Mouse (Mus musculus) CH12.LX (cell line): ENCODE measurements around the gene Rbm47. TPM values are rescaled to one million over a fixed set of nuclear protein-coding genes. Genes with fewer than 3 reads are reported as not detected.

Experiments
- DNase-seq: peaks from one replicate; pipeline ENCODE4 v3.0.0-alpha.2; 2013; ENCODE audit errors: extremely low read depth
- H3K27ac ChIP-seq: 2 replicates; pipeline ENCODE4 v1.5.1; 2012; ENCODE audit warnings: low read depth, mild to moderate bottlenecking, control low read depth, moderate library complexity; ENCODE audit not compliant: insufficient read depth
- H3K27me3 ChIP-seq: replicated peaks from 2 replicates; pipeline ENCODE3; 2012; ENCODE audit warnings: inconsistent platforms
- H3K36me3 ChIP-seq, 2 experiments: replicated peaks in 1 of 2; 2 replicates each; pipeline versions ENCODE3 to v1.6.1; 2012; ENCODE audit warnings: inconsistent platforms in 1 of 2, low read length in 1 of 2, mild to moderate bottlenecking in 1 of 2, mixed read lengths in 1 of 2, moderate library complexity in 1 of 2; ENCODE audit not compliant: control insufficient read depth in 1 of 2, insufficient read depth in 1 of 2
- H3K4me1 ChIP-seq, 2 experiments: 2 replicates each; pipeline ENCODE4 v1.6.1; 2012; ENCODE audit warnings: inconsistent platforms in 1 of 2, moderate library complexity in 1 of 2; ENCODE audit not compliant: insufficient read depth in 2 of 2, control insufficient read depth in 1 of 2
- H3K4me2 ChIP-seq: 2 replicates; pipeline ENCODE4 v1.6.1; 2012; ENCODE audit warnings: low read depth, mild to moderate bottlenecking, control low read depth; ENCODE audit not compliant: poor library complexity, insufficient read depth, severe bottlenecking
- H3K4me3 ChIP-seq, 3 experiments: fragments of 150-350 bp in 1 of 3; sonication (generic) in 1 of 3; replicated peaks in 1 of 3; 2 replicates each; pipeline versions ENCODE3 to v1.5.1; 2011 to 2012; ENCODE audit warnings: low read depth in 2 of 3, low read length in 2 of 3, mild to moderate bottlenecking in 2 of 3, moderate library complexity in 2 of 3, control low read depth in 1 of 3, improper control_type of control experiment in 1 of 3, inconsistent platforms in 1 of 3, mixed read lengths in 1 of 3; ENCODE audit not compliant: poor library complexity in 1 of 3
- H3K79me2 ChIP-seq: replicated peaks from 2 replicates; pipeline ENCODE4 v1.6.1; 2012; ENCODE audit warnings: mild to moderate bottlenecking, moderate library complexity; ENCODE audit not compliant: control insufficient read depth, poor library complexity, insufficient read depth, severe bottlenecking; ENCODE audit errors: extremely low read depth
- H3K9ac ChIP-seq: 2 replicates; pipeline ENCODE4 v1.6.1; 2012; ENCODE audit warnings: low read depth, mild to moderate bottlenecking, control low read depth, moderate library complexity; ENCODE audit not compliant: insufficient read depth
- H3K9me3 ChIP-seq: replicated peaks from 2 replicates; pipeline ENCODE3; 2012; ENCODE audit warnings: low read length, inconsistent platforms, mixed read lengths
- BHLHE40 ChIP-seq: IDR thresholded peaks from 2 replicates; pipeline ENCODE4 v1.6.1; 2011; ENCODE audit warnings: mild to moderate bottlenecking, low read depth, low read length, improper control_type of control experiment
- CHD1 ChIP-seq: IDR thresholded peaks from 2 replicates; pipeline ENCODE4 v1.6.1; 2012; ENCODE audit warnings: low read depth, low read length, improper control_type of control experiment, inconsistent platforms
- CTCF ChIP-seq, 2 experiments: IDR thresholded peaks in 1 of 2; conservative IDR thresholded peaks in 1 of 2; 2 replicates each; pipeline ENCODE4 v1.5.1; 2011 to 2012; ENCODE audit warnings: low read depth in 2 of 2, low read length in 2 of 2, improper control_type of control experiment in 1 of 2, inconsistent platforms in 1 of 2, mild to moderate bottlenecking in 1 of 2, moderate library complexity in 1 of 2
- E2F4 ChIP-seq: IDR thresholded peaks from 2 replicates; pipeline ENCODE4 v1.6.1; 2011; ENCODE audit warnings: low read depth, low read length, improper control_type of control experiment; ENCODE audit not compliant: insufficient replicate concordance
- ELF1 ChIP-seq: IDR thresholded peaks from 2 replicates; pipeline ENCODE4 v1.6.1; 2014; ENCODE audit warnings: low read depth, mild to moderate bottlenecking, inconsistent platforms, low read length, improper control_type of control experiment
- EP300 ChIP-seq: IDR thresholded peaks from 2 replicates; pipeline ENCODE4 v1.6.1; 2011; ENCODE audit warnings: low read length, improper control_type of control experiment
- ETS1 ChIP-seq: conservative IDR thresholded peaks from 2 replicates; pipeline ENCODE4 v1.6.1; 2012; ENCODE audit warnings: low read depth, mild to moderate bottlenecking, inconsistent platforms, low read length, improper control_type of control experiment, moderate library complexity
- GABPA ChIP-seq: IDR thresholded peaks from 2 replicates; pipeline ENCODE4 v1.6.1; 2012; ENCODE audit warnings: low read depth, low read length, improper control_type of control experiment, inconsistent platforms; ENCODE audit not compliant: insufficient replicate concordance
- IRF4 ChIP-seq: IDR thresholded peaks from 2 replicates; pipeline ENCODE4 v1.6.1; 2014; ENCODE audit warnings: low read depth, mild to moderate bottlenecking, inconsistent platforms, low read length, improper control_type of control experiment
- JUN ChIP-seq: IDR thresholded peaks from 2 replicates; pipeline ENCODE4 v1.6.1; 2011; ENCODE audit warnings: low read depth, mild to moderate bottlenecking, low read length, improper control_type of control experiment, moderate library complexity; ENCODE audit not compliant: insufficient read depth
- JUND ChIP-seq: conservative IDR thresholded peaks from 2 replicates; pipeline ENCODE4 v1.6.1; 2011; ENCODE audit warnings: low read depth, low read length, improper control_type of control experiment
- KAT2A ChIP-seq: IDR thresholded peaks from 2 replicates; pipeline ENCODE4 v1.6.1; 2012; ENCODE audit warnings: low read length, improper control_type of control experiment, inconsistent platforms; ENCODE audit not compliant: insufficient replicate concordance
- MAFK ChIP-seq: IDR thresholded peaks from 2 replicates; pipeline ENCODE4 v1.6.1; 2011; ENCODE audit warnings: low read length, improper control_type of control experiment; ENCODE audit not compliant: insufficient replicate concordance
- MAX ChIP-seq: IDR thresholded peaks from 2 replicates; pipeline ENCODE4 v1.6.1; 2011; ENCODE audit warnings: low read length, improper control_type of control experiment
- MAZ ChIP-seq: IDR thresholded peaks from 2 replicates; pipeline ENCODE4 v1.6.1; 2012; ENCODE audit warnings: low read depth, mild to moderate bottlenecking, inconsistent platforms, low read length, improper control_type of control experiment, moderate library complexity
- MEF2A ChIP-seq: IDR thresholded peaks from 2 replicates; pipeline ENCODE4 v1.6.1; 2014; ENCODE audit warnings: low read depth, mild to moderate bottlenecking, inconsistent platforms, low read length, improper control_type of control experiment, borderline replicate concordance
- MXI1 ChIP-seq: IDR thresholded peaks from 2 replicates; pipeline ENCODE4 v1.6.1; 2011; ENCODE audit warnings: mild to moderate bottlenecking, low read depth, low read length, improper control_type of control experiment
- MYC ChIP-seq: IDR thresholded peaks from 2 replicates; pipeline ENCODE4 v1.6.1; 2011; ENCODE audit warnings: low read depth, mild to moderate bottlenecking, improper control_type of control experiment, low read length
- NRF1 ChIP-seq: IDR thresholded peaks from 2 replicates; pipeline ENCODE4 v1.6.1; 2014; ENCODE audit warnings: low read depth, mild to moderate bottlenecking, inconsistent platforms, low read length, improper control_type of control experiment, moderate library complexity
- PAX5 ChIP-seq: IDR thresholded peaks from 2 replicates; pipeline ENCODE4 v1.6.1; 2012; ENCODE audit warnings: low read length, inconsistent platforms, mixed read lengths
- RCOR1 ChIP-seq: conservative IDR thresholded peaks from 2 replicates; pipeline ENCODE4 v1.6.1; 2012; ENCODE audit warnings: low read depth, mild to moderate bottlenecking, inconsistent platforms, low read length, improper control_type of control experiment
- SIN3A ChIP-seq: IDR thresholded peaks from 2 replicates; pipeline ENCODE4 v1.6.1; 2012; ENCODE audit warnings: low read length, improper control_type of control experiment, inconsistent platforms
- SMC3 ChIP-seq: IDR thresholded peaks from 2 replicates; pipeline ENCODE4 v1.6.1; 2011; ENCODE audit warnings: low read depth, low read length, improper control_type of control experiment
- TBP ChIP-seq: conservative IDR thresholded peaks from 2 replicates; pipeline ENCODE4 v1.6.1; 2011; ENCODE audit warnings: low read depth, low read length, improper control_type of control experiment
- TCF12 ChIP-seq: IDR thresholded peaks from 2 replicates; pipeline ENCODE4 v1.6.1; 2014; ENCODE audit warnings: low read depth, mild to moderate bottlenecking, inconsistent platforms, low read length, improper control_type of control experiment
- UBTF ChIP-seq: IDR thresholded peaks from 2 replicates; pipeline ENCODE4 v1.6.1; 2012; ENCODE audit warnings: low read depth, mild to moderate bottlenecking, inconsistent platforms, low read length, improper control_type of control experiment, moderate library complexity
- USF1 ChIP-seq: IDR thresholded peaks from 2 replicates; pipeline ENCODE4 v1.6.1; 2014; ENCODE audit warnings: low read depth, mild to moderate bottlenecking, inconsistent platforms, low read length, improper control_type of control experiment
- USF2 ChIP-seq: conservative IDR thresholded peaks from 2 replicates; pipeline ENCODE4 v1.6.1; 2011; ENCODE audit warnings: low read depth, low read length, improper control_type of control experiment
- ZC3H11A ChIP-seq: IDR thresholded peaks from 2 replicates; pipeline ENCODE4 v1.6.1; 2012; ENCODE audit warnings: low read depth, mild to moderate bottlenecking, inconsistent platforms, low read length, improper control_type of control experiment
- ZKSCAN1 ChIP-seq: IDR thresholded peaks from 2 replicates; pipeline ENCODE4 v1.6.1; 2012; ENCODE audit warnings: low read depth, inconsistent platforms, low read length, improper control_type of control experiment, borderline replicate concordance
- dilution Hi-C: fragments of 300-500 bp; cut with MboI; formaldehyde crosslinking; loops from 2 replicates; pipeline ENCODE4 v1.14.3; 2020; ENCODE audit warnings: low sequenced_read_pairs; ENCODE audit not compliant: extremely low pct_unique_long_range_greater_than_20kb, extremely low pct_ligation_motif_present
- in situ Hi-C: fragments of 300-500 bp; cut with MboI; formaldehyde crosslinking; loops from 3 replicates; pipeline ENCODE4 v1.14.3; 2019; ENCODE audit warnings: low sequenced_read_pairs, low pct_ligation_motif_present, low pct_unique_long_range_greater_than_20kb, mixed read lengths
- polyA plus RNA-seq: library from polyadenylated mRNA; unstranded; fragments of >175 nt; gene quantifications from 2 replicates; pipeline ENCODE4 v1.2.1, GENCODE M21; 2012; ENCODE audit warnings: low read depth; ENCODE audit not compliant: insufficient read length
- total RNA-seq, 2 experiments: library from RNA; depleted of rRNA; stranded (reverse); fragments of 300-350 nt in 1 of 2; fragments of >200 nt in 1 of 2; gene quantifications; 2 replicates each; pipeline ENCODE4 v1.2.3; 2012 to 2014

Gene Rbm47
- total and polyA plus RNA-seq, 3 experiments = 0.08 to 9.2 (median 1.1) TPM

- Histone ChIP-seq H3K79me2 (peaks cover 25% of the 10 kb centered on the region), H3K9ac (peak overlapping the region; percentile 53; the same call in 1 of the 2 replicates), H3K27ac (peak overlapping the region; percentile 84; the same call in 1 of the 2 replicates), H3K4me1 (peaks cover 13 to 74% of the 10 kb centered on the region in 2 experiments), H3K4me3 (no peak overlapping the region), H3K27me3 (no peaks in the 10 kb centered on the region), H3K4me2 (peak overlapping the region; percentile 52), H3K36me3 (no peaks in the 10 kb centered on the region), H3K9me3 (no peaks in the 10 kb centered on the region)
- in situ Hi-C loops = loop anchor here (5.0 kb wide), 1 partner anchor 163 kb away; no protein-coding TSS in a partner anchor
- no peak for DNase-seq
- TF ChIP-seq MYC (no peak), MEF2A (no peak), TCF12 (no peak), TBP (no peak), KAT2A (no peak), USF2 (no peak), MAX (no peak), ZKSCAN1 (no peak), PAX5 (no peak), MXI1 (no peak), RCOR1 (no peak), JUND (no peak), SIN3A (no peak), ELF1 (no peak), CHD1 (no peak), USF1 (no peak)
- dilution Hi-C loops = no loop called here
Measured at GRCm38 (mm10) chr5:66084541-66084940, 88.4 kb downstream of the Rbm47 start.

DNA sequence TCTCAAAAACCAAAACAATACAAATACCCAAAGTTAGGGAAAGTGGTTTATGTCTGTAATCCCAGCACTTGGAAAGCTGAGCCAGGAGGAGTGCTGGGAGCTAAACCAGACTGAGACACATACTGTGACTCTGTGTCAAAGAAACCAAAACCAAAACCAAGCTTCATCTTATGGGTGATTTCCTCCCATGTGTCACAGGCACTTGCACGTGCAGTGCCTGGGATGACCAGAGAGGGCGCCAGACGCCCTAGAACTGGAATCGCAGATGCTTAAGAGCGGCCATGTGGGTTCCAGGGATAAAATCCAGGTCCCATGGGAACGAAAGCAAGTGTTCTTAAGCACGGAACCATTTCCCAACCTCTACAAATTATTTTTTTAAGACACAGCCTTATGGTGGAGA is 89.6 kb downstream of the Rbm47 start:
- peak; percentile 65 for DNase-seq
- Histone ChIP-seq H3K9ac (peak overlapping the region; percentile 56; the same call in 1 of the 2 replicates), H3K4me2 (peak overlapping the region; percentile 76), H3K4me3 (no peak overlapping the region), H3K4me1 (peaks cover 14 to 73% of the 10 kb centered on the region in 2 experiments), H3K9me3 (no peaks in the 10 kb centered on the region), H3K27me3 (no peaks in the 10 kb centered on the region), H3K36me3 (no peaks in the 10 kb centered on the region), H3K79me2 (peaks cover 26% of the 10 kb centered on the region), H3K27ac (peak overlapping the region; percentile 88)
- in situ Hi-C loops (loop anchor here (5.0 kb wide), 1 partner anchor 164 kb away; no protein-coding TSS in a partner anchor), dilution Hi-C loops (no loop called here)
- TF ChIP-seq SMC3 (peak; percentile 55), ETS1 (peak; percentile 81), ELF1 (no peak), E2F4 (no peak), NRF1 (no peak; the same call in 1 of the 2 replicates), BHLHE40 (peak; percentile 94), EP300 (no peak), UBTF (no peak), CTCF (conservative IDR thresholded peaks at IDR 0.05 in 1 of 2, IDR thresholded peaks at IDR 0.05 in 1 of 2; ENCODE audit: low read depth in 2 of 2, low read length in 2 of 2) (peak; percentile 85 to 92), ZKSCAN1 (no peak), IRF4 (peak; percentile 82), KAT2A (no peak), TBP (peak; percentile 67; the same call in 1 of the 2 replicates), MAX (peak; percentile 95), JUN (no peak; the same call in 1 of the 2 replicates), RCOR1 (no peak), MXI1 (peak; percentile 75), GABPA (no peak), MEF2A (no peak), SIN3A (peak; percentile 49), MAZ (no peak), ZC3H11A (peak; percentile 17; the same call in 1 of the 2 replicates), PAX5 (no peak), MAFK (no peak), MYC (peak; percentile 98), USF2 (no peak)
